Mouse (Mus musculus): ENCODE data around the gene Ltbp3. TPM values are rescaled to one million over a fixed set of nuclear protein-coding genes. Genes with fewer than 3 reads are reported as not detected.
A peak's percentile ranks its signal among the peaks of the same experiment; 100 is the strongest.

Ltbp3 gene
- polyA plus RNA-seq, 1 experiment from 2014 or later, result 8.2 TPM

DNA sequence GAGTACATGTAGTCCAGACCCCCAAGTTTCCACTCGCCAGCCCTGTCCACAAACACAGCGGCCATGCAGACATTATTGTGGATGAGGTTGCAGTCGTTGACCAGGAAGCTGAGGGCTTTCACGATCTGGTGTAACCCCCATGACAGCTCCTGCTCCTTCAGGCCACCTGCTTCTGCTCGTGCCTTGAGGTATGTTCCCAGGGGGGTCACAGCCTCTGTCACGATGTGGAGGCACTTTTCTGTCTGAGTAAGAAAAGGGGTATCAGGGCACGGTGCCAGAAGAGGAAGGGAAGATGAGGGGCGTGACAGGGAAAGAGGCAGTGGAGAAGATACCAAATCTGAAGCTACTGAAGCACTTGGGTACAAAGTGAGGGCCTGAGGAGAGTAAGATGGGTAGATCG lies 29.6 kb downstream of the Ltbp3 start:
- H3K9ac ChIP-seq, result peak overlapping the region; percentile 82
- no peaks in the 10 kb centered on the region for H3K27me3 ChIP-seq (replicated peaks)
- peaks cover 18% of the 10 kb centered on the region for H3K4me1 ChIP-seq
- 48% methylated on average over 9 of the region's 9 CpGs for WGBS
- ATAC-seq (replicated peaks), result no peak
- H3K36me3 ChIP-seq (replicated peaks), result peaks cover 18% of the 10 kb centered on the region
- H3K9me3 ChIP-seq, result no peaks in the 10 kb centered on the region
- peak overlapping the region; percentile 86 for H3K27ac ChIP-seq
- H3K4me2 ChIP-seq, result peak overlapping the region; percentile 84
- peak overlapping the region; percentile 70 for H3K4me3 ChIP-seq

DNA sequence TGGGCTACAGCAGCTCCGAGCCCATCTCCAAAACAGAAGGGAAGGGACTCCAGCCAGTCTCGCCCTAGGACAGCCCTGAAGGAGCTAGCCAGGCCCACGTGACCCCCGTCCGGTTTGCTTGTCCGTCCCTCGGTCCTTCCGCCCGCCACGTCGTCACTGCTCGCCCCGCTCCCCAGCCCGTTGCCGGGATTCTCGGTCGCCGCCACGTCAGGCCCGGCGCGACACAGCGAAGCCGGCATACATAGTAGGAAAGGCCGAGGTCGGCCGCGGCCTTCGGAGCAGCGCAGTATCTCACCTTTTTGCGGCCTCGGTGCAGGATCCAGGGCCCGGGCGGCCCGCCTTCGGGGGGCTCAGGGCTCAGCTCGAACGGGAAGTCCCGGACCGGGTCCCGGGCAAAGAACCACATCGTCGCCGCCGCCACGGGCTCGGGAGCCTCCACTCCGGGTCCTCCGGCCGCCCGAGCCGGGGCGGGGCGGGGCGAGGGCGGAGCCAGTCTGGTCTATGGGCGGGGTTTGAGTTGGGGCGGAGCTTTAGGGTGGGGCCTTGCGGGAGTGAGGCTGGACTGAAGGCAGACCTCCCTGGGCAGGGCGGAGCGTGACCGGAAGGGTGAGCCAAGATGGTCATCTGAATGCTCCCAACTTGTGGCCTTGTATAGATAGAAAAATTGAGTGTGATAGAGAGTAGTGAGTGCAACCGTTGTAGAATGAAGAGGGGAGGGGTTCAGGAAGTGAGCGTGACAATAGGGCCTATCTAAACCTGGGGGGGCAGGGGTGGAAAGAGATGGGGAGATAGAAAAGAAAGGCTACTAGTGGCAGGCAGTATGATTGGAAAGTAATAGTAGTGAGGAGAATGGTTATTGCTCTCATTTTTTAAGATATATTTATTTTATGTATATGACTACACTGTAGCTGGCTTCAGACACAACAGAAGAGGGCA lies 30.5 kb downstream of the Ltbp3 start, which contains the start of gene Scyl1:
TSS of gene Scyl1 (minus strand) at position 495 of the 936 bp plus-strand sequence.
- H3K27ac ChIP-seq, result peak within 1 kb of the TSS; percentile 86
- H3K9ac ChIP-seq, result peak within 1 kb of the TSS; percentile 82
- peaks cover 10% of the 10 kb centered on the region; the same call in 1 of the 2 replicates for H3K36me3 ChIP-seq (replicated peaks)
- peak within 1 kb of the TSS; percentile 70 for H3K4me3 ChIP-seq
- H3K4me2 ChIP-seq, result peak within 1 kb of the TSS; percentile 84
- H3K27me3 ChIP-seq (replicated peaks), result no peaks in the 10 kb centered on the region
- ATAC-seq (replicated peaks), result peak; percentile 97
- H3K9me3 ChIP-seq, result no peaks in the 10 kb centered on the region
- H3K4me1 ChIP-seq, result peaks cover 18% of the 10 kb centered on the region
- under 1% methylated on average over 64 of the region's 64 CpGs for WGBS

DNA sequence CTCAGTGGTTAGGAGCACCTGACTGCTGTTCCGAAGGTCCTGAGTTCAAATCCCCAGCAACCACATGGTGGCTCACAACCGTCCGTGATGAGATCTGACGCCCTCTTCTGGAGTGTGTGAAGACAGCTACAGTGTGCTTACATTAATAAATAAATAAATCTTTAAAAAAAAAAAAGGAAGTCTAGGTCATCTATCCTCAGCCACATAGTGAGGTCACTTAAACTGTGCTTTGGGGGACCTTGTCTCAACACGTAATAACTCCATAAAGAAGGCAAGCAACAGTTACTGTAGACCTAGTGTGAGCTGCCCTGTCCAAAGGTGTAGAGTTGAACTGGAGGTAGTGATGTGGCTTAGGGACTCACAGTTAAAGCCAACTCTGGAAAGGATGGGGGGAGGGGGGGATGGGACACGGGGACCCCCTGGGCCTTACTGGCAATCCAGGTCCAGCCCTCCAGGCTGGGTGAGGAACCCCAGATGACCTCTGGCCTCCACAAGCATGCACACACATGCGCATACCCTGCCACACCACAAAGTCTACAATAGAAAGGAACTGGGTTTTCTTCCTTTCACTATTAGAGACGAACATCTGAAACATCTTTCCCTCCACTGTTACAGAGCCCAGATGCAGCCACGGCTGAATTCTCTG lies 36.8 kb downstream of the Ltbp3 start:
- no peak for ATAC-seq (replicated peaks)
- 86% methylated on average over 9 of the region's 9 CpGs for WGBS
- no peak overlapping the region for H3K4me2 ChIP-seq
- no peak overlapping the region for H3K4me3 ChIP-seq
- H3K4me1 ChIP-seq, result no peaks in the 10 kb centered on the region
- no peak overlapping the region for H3K9ac ChIP-seq
- no peaks in the 10 kb centered on the region for H3K27me3 ChIP-seq (replicated peaks)
- no peaks in the 10 kb centered on the region for H3K9me3 ChIP-seq
- no peaks in the 10 kb centered on the region for H3K36me3 ChIP-seq (replicated peaks)
- H3K27ac ChIP-seq, result no peak overlapping the region

DNA sequence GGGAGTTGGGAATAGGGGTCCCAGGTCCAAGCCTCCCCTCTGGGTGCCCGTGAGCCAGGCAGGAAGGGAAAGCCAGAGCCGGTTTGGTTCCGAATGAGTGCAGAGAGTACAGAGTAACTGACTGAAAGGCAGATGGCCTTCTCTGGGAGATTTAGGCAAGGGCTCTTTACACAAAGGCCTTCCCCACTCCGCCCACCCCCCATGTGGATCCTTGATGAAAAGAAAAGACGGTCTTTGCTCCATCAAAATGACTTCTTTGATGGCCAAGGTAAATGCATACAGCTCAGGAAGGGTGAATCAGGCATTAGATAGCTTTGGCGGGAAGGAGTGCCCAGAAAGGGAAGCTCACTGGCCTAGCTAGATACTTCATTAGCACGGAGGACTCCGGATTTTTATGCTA lies 37.6 kb downstream of the Ltbp3 start:
- no peak for ATAC-seq (replicated peaks)
- Histone ChIP-seq H3K4me1 (no peaks in the 10 kb centered on the region), H3K4me3 (no peak overlapping the region), H3K27me3 (replicated peaks) (no peaks in the 10 kb centered on the region), H3K9me3 (no peaks in the 10 kb centered on the region), H3K36me3 (replicated peaks) (no peaks in the 10 kb centered on the region), H3K27ac (no peak overlapping the region), H3K4me2 (no peak overlapping the region), H3K9ac (no peak overlapping the region)
- 34% methylated on average over 8 of the region's 8 CpGs for WGBS

DNA sequence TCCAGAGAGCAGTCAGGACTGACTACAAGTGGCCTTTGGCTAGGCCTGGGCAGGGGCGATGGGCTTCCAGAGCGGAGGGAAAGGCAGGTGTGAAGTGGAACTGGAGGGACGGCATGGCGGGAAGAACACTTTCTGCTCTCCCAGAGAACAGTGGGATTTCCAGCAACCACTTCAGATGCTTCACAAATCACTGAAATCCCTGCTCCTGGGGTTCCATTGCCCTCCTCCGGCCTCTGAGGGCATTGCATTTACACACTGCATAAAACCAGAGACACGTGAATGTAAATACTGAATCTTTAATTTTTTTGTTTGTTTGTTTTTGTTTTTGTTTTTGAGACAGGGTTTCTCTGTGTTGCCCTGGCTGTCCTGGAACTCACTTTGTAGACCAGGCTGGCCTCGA lies 39.5 kb downstream of the Ltbp3 start:
- H3K27me3 ChIP-seq (replicated peaks), result no peaks in the 10 kb centered on the region
- no peak overlapping the region for H3K4me3 ChIP-seq
- WGBS, result 65% methylated on average over 7 of the region's 7 CpGs
- no peak overlapping the region for H3K9ac ChIP-seq
- H3K36me3 ChIP-seq (replicated peaks), result no peaks in the 10 kb centered on the region
- H3K9me3 ChIP-seq, result no peaks in the 10 kb centered on the region
- H3K4me1 ChIP-seq, result no peaks in the 10 kb centered on the region
- no peak overlapping the region for H3K27ac ChIP-seq
- no peak for ATAC-seq (replicated peaks)
- no peak overlapping the region for H3K4me2 ChIP-seq

DNA sequence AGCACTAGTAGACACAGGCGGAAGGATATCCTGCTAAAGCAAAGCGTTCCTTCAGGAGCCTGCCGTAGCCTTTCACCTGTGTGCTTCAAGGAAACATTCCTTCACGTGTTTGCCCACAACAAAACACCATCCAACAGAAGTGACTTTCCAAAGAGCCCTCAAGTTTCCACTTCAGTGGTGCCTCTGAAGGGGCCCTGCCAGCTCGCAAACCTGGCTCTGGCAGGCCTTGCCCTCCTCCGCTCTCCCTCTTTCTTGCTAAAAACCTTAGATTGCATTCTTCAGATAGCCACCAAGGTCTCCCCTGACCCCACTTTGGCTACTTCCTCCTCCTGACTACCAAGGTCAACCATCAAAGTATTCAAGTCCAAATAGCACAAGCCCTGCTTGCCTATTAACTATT lies 40.8 kb downstream of the Ltbp3 start:
- no peaks in the 10 kb centered on the region for H3K9me3 ChIP-seq
- 90% methylated on average over 6 of the region's 6 CpGs for WGBS
- no peak overlapping the region for H3K4me2 ChIP-seq
- H3K27ac ChIP-seq, result no peak overlapping the region
- H3K4me1 ChIP-seq, result no peaks in the 10 kb centered on the region
- no peaks in the 10 kb centered on the region for H3K36me3 ChIP-seq (replicated peaks)
- no peak overlapping the region for H3K9ac ChIP-seq
- ATAC-seq (replicated peaks), result no peak
- H3K27me3 ChIP-seq (replicated peaks), result no peaks in the 10 kb centered on the region
- H3K4me3 ChIP-seq, result no peak overlapping the region

DNA sequence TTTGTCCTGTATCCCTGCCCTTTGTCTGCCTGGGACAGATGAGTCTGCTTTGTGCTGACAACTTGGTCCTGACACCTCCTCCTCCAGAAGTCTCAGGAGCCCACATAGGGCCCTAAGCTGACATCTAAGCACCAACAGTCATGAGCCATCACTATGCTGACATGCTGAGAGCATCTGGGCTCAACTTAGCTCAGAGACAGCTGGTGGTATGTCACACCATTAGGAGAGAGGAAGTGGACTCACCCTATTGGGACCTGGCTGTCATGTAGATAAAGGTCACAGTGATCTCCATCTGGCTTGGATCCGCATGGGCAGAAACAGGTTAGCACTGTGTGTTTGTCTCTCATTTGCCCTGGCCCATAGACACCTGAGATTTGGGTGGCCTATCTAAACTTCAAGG lies 41.4 kb downstream of the Ltbp3 start:
- H3K27me3 ChIP-seq (replicated peaks), result no peaks in the 10 kb centered on the region
- H3K9ac ChIP-seq, result no peak overlapping the region
- no peaks in the 10 kb centered on the region for H3K9me3 ChIP-seq
- WGBS, result 94% methylated on average over 1 of the region's 1 CpGs
- no peaks in the 10 kb centered on the region for H3K36me3 ChIP-seq (replicated peaks)
- H3K4me2 ChIP-seq, result no peak overlapping the region
- no peak overlapping the region for H3K4me3 ChIP-seq
- H3K27ac ChIP-seq, result no peak overlapping the region
- no peak for ATAC-seq (replicated peaks)
- H3K4me1 ChIP-seq, result no peaks in the 10 kb centered on the region

DNA sequence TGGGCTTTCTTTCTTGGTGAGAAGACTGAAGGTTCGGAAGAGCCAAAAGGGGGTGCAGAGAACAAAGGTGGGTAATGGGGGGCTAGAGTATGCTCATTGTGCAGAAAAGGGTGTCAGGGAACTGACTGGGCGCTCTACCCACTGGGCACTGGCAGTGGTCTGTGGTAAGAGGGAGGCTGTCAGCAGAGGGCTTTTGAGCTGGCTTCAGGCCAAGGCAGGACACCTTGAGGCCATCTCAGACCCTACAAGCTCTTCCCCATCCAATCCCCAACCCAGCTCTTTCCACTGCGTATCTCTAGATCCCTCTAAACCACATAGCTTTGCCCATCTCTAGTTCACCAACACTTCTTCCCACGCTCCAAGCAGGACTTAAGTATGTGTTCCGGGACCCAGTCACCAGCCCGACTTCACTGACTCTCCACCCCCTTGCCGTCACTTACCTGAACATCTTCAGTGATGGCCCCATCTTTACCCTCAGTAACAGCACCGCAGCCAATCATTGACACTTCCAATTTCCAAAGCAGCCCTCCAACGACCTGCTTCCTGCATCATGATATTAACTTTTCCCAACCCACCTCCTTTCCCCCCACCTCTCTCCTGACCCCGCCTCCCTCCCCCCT lies 44.4 kb downstream of the Ltbp3 start:
- no peak overlapping the region for H3K4me2 ChIP-seq
- H3K27me3 ChIP-seq (replicated peaks), result no peaks in the 10 kb centered on the region
- ATAC-seq (replicated peaks), result no peak
- H3K9me3 ChIP-seq, result no peaks in the 10 kb centered on the region
- WGBS, result 67% methylated on average over 10 of the region's 10 CpGs
- H3K9ac ChIP-seq, result no peak overlapping the region
- H3K27ac ChIP-seq, result no peak overlapping the region
- H3K4me1 ChIP-seq, result no peaks in the 10 kb centered on the region
- no peaks in the 10 kb centered on the region for H3K36me3 ChIP-seq (replicated peaks)
- no peak overlapping the region for H3K4me3 ChIP-seq

DNA sequence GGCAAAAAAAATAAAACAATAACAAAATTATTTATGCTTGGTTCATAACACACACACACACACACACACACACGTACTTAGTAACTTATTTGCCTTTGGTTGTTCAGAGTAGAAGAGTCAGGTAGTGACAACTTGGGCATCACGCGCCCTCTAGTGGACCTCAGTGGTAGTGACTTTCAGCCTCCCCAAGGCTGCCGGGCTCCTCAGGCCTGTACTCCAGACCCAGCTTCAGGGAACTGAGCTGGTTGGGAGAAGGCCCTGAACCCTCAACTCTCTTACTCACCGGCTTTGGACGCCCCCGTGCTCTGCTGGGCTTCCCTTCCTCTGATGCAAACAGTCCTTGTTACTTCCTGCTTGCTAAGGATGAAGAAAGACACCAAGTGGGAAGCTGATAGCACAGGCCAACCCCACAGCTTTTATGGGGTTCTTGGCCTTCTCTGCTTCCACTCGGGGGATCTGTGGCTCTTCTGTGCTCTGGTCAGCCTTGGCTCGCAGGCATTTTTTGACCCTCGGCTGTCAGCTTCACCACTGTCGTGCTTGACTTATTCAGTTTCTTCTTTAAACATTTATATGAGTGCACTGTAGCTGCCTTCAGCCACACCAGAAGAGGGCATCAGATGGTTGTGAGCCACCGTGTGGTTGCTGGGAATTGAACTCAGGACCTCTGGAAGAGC lies 45.9 kb downstream of the Ltbp3 start:
- no peak overlapping the region for H3K4me2 ChIP-seq
- no peaks in the 10 kb centered on the region for H3K4me1 ChIP-seq
- 12% methylated on average over 12 of the region's 12 CpGs for WGBS
- no peaks in the 10 kb centered on the region for H3K36me3 ChIP-seq (replicated peaks)
- no peak overlapping the region for H3K9ac ChIP-seq
- 0 out of 2 replicates have a peak overlapping the region, but pooled peaks have one; percentile 12 for H3K27ac ChIP-seq
- no peaks in the 10 kb centered on the region for H3K27me3 ChIP-seq (replicated peaks)
- peak; percentile 75 for ATAC-seq (replicated peaks)
- no peak overlapping the region for H3K4me3 ChIP-seq
- no peaks in the 10 kb centered on the region for H3K9me3 ChIP-seq

DNA sequence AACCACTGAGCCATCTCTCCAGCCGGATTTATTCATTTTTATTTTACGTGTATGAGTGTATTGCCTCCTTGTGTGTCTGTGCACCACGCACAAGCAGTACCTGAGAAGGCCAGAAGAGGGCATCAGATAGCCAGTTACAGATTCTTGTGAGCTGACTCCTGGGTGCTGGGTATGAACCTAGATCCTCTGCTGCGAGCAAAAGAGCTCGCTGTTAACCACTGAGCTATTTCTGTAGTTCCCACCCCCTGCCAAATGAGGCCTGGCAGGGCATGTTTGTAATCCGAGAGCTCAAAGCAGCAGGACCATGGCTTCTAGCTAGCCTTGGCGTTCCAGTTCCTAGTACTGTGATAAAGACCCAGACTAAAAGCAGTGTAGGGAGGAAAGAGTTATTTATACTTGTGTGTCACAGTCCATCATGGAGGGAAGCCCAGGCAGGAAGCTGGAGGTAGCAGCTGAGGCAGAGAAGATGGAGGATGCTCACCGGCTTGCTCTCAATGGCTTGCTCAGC lies 46.5 kb downstream of the Ltbp3 start:
- H3K9ac ChIP-seq, result no peak overlapping the region
- no peaks in the 10 kb centered on the region for H3K4me1 ChIP-seq
- H3K36me3 ChIP-seq (replicated peaks), result no peaks in the 10 kb centered on the region
- no peaks in the 10 kb centered on the region for H3K27me3 ChIP-seq (replicated peaks)
- H3K4me3 ChIP-seq, result no peak overlapping the region
- no peak overlapping the region for H3K27ac ChIP-seq
- 16% methylated on average over 8 of the region's 8 CpGs for WGBS
- peak; percentile 42 for ATAC-seq (replicated peaks)
- no peak overlapping the region for H3K4me2 ChIP-seq
- H3K9me3 ChIP-seq, result no peaks in the 10 kb centered on the region

DNA sequence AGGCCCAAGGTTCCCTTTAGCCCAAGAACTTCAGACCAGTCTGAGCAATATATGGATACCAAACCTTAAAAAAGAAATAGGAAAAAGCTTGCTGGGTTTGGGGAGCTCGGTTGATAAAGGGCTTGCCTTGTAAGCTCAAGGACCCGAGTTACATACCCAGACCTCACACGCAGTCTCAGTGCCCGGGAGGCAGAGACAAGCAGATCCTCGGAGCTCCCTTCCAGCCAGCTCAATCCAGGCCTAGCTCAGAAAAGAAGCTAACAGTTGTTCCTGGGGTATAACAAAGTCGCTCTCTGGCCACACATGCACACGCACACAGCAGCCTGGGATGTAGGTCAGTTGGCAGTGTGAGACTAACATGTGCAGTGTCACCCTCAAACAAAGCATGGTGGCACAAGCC lies 47.2 kb downstream of the Ltbp3 start:
- Histone ChIP-seq H3K9me3 (no peaks in the 10 kb centered on the region), H3K27ac (no peak overlapping the region), H3K4me2 (no peak overlapping the region), H3K4me3 (no peak overlapping the region), H3K27me3 (replicated peaks) (no peaks in the 10 kb centered on the region), H3K36me3 (replicated peaks) (no peaks in the 10 kb centered on the region), H3K9ac (no peak overlapping the region), H3K4me1 (no peaks in the 10 kb centered on the region)
- ATAC-seq (replicated peaks), result no peak
- WGBS, result 87% methylated on average over 7 of the region's 7 CpGs

DNA sequence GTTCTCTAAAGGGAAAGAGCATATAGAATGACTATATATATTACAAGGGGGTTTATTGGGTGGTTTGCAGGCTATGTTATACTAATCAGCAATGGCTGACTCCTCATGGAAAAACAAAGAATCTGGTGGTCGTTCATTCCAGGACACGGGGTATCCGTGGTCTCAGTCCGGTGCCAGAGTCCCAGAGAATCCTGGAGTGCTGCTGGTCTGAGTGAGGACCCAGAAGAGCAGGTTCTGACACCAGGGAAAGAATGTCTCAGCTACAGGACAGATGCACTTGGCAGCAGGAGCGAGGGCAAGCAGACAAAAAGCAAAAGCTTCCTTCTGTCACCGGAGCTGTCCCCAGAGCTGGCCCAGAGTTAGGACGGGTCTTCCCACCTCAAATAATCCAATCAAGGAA lies 47.9 kb downstream of the Ltbp3 start:
- Histone ChIP-seq H3K4me1 (no peaks in the 10 kb centered on the region), H3K9ac (no peak overlapping the region), H3K27ac (no peak overlapping the region), H3K27me3 (replicated peaks) (no peaks in the 10 kb centered on the region), H3K4me2 (no peak overlapping the region), H3K36me3 (replicated peaks) (no peaks in the 10 kb centered on the region), H3K4me3 (no peak overlapping the region), H3K9me3 (no peaks in the 10 kb centered on the region)
- no peak for ATAC-seq (replicated peaks)
- WGBS, result 83% methylated on average over 7 of the region's 7 CpGs
